Mouse (Mus musculus): ENCODE data around the gene Chst2.
A peak's percentile ranks its signal among the peaks of the same experiment; 100 is the strongest.

The Chst2 gene

DNA sequence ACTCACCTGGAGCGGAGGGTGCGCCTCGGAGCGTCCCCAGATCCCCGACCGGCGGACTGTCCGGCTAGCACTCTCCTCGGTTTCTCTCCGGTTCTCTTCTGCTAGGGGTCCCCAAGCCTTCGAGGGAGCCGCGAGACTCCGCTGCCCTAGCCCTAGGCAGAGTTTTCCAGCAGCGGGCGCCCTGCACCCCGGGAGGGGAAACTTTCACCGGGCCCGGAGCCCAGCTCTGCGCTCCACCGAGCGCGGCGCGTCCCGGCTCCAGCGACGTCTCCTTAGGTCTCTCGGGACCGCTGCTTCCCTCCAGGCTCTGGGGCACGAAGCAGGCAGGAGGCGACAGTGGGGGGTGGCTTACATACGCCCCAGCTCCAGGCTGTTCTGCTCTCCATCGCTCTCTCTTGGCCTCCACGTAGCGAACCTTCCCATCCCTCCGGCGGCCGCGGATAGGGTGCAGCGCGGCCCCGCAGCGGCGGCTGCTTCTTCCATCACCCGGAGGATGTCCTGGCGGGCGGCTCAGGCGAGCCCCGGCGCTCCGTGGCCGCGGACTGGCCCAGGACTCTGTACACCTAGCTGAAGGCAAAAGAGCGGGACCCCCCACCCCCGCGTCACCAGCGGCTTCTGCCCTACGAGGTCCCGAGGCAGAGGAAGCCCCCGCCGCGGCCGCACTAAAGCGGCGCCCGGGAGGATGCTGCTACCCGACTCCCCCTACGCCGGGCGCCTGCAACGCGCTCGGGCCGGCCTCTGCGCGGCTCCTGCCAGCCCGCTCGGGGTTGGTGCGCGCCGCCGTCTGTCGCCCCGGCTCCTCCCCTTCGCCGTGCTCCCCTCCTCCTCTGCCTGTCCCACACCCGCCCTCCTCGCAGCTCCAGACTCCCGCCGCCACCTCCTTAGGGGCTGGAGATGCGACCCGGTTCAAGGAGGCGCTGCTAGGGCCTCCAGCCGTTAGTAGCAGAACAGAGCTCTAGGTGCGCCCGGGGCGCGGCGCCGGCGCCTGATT lies at the start of gene Chst2:
Gene Chst2, minus strand, starts transcription at position 152 of the 991 bp plus-strand sequence.
- peak; percentile 84 to 91 for DNase-seq

DNA sequence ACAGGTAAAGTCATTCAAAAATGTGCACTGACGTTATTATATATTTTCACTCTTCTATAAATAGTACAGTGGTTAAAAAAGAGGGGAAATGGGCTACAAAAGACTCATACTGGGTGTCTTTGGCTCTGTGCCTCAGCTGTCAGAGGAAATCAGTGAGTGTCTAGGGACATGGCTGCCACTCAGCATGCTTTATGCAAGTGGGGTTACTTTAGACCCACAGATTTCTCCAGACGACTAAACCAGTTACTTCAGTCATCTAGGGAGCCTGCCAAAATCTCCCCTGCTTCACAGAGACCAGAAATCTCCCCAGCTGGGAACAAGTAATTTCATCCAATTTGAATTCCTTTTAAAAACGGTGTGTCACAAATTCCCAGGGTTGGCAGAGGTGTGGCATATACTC lies 45.4 kb upstream of the Chst2 start:
- peak; percentile 37 to 46 for DNase-seq

DNA sequence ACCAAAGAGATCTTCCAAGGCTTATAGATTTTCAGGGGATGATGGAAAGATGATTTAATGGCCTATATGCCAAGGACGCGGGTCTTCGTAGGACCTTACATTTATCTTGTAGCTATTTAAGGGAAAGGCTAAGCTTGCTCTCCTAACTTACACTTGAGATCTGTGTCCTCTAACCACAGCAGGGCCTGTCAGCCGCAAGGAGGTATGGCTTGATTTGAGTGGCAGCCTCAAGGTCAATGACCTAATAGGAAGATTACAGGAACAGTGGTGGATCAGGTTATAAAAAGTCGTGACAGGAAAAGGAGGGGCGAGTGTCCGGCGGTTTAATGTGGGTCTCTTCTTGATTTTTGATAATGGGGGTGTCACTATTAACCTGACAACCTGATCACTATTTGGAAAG lies 44.1 kb upstream of the Chst2 start:
- no peak for DNase-seq

DNA sequence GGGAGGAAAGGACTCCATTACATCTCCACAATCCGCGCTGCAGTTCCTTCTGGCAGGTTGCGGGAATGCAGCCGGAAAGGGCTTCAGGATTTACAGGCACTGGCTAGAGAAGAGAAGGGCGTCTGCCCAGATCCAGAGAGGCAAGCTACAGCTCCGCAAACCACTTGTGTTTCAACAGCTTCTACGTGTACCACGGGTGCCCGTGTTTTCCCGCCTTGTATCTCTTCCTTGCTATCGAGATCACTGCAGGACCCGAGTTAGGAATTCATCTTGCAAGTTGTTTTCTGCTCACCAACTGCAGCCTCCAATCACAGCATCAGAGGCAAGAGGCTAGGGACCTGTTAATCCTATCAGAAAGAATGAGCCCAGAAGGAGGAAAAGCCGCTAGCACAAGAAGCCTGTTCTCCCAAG lies 35.8 kb upstream of the Chst2 start:
- DNase-seq: peak; percentile 66 to 71

DNA sequence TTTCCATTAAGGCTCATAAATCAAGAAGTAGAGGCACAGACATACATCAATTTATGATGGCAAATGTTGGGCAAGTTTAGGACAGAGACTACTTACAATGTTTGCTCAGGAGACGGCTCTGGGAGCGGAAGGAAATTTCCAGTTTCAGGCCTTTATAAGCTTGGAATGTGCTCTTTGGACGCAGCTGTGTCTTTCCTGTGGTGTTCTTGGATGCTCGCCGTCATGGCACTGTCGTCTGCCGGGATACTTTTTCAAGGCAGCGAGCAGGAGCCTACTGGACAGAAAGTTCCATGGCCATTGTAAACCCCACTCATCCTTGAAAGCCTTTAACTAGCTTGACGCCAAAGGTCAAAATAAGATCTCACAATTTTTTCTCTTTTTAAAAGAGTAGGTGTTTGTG lies 31.4 kb upstream of the Chst2 start:
- peak; percentile 36 to 37 for DNase-seq

DNA sequence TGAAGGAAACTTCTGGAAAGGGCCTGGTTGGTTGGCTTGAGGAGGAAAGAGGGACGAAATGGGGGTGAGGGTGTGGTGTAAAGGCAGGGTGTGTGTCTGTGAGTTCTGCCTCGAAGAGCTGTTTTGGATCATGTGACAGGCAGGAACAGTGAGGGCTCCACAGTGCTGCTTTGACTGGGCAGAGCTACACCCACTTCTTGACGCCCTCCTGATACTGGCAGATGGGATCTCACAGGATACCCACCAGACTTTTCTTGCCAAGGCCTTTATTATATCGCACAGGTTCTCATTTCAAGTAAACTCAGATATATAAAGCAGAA lies 29.7 kb upstream of the Chst2 start:
- no peak for DNase-seq

DNA sequence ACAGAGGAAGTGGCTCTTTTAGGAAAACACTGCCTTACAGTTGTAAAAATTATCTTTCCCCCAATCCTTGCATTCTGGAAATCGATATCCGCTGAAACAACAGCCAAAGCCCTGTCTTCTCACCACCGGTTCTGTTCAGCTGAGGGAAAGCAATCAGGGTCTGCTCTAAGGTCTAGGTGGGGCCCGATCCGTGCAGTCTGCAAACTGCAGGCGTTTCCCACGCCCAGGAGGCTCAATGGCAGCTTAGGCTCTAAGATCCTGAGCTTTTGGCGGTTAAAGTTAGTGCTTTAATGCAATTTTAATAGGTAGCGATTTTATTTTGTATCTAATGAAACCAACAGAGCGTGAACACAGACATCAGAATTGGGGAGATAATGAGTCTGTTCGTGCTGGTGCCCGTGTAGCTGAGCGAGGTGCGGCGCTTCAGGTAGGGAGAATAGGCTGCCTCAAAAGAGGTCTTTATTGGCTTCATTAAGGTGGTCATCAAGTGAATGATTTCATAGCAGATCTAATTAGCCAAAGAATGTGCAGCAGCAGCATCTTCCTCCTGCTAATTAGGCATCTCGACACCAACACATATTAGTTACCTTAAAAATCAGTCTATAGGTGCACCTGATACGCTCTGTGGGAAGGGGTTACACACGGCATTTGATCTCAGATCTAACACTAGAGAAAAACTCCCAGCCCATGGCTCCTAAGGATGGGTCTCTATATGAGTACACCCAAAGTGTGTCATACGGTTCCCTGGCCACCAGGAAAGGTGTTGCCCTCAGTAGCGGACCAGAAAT lies 29.2 kb upstream of the Chst2 start:
- DNase-seq: no peak

DNA sequence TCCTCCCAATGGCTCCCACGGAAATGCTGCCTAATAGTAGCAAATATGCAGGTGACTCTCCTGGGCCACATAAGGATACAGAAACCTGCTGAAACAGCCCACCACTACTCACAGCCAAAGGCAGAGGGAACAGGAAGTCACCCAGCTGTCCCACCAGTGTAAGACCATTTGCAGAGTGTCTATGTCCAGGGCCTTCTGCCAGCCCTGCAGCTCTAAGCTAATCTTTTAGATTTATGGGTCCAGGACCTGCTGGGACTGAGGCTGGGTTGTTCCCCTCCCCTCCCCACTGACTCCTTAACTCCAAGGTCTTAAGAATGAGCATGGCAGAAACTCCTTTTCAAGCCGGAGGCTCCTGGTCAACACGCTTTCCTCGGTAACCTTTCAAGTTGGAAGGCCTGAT lies 21.8 kb upstream of the Chst2 start:
- peak in 1 of 2 experiments; percentile 18 for DNase-seq

DNA sequence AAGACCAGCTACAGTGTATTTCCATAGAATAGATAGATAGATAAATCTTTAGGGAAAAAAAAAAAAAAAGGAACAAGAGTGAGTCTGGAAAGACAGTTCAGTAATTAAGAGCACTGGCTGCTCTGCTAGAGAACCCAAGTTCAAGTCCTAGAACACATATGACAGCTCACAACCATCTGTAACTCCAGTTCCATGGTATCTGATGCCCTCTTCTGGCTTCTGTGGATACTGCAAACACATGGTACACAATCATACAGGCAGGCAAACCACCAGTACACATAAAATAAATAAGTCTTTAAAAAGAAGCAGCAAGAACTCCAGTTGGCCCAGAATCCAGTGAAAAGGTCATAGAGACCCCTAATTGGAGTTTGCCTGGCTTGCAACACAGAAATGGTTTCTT lies 7.4 kb upstream of the Chst2 start:
- no peak for DNase-seq

DNA sequence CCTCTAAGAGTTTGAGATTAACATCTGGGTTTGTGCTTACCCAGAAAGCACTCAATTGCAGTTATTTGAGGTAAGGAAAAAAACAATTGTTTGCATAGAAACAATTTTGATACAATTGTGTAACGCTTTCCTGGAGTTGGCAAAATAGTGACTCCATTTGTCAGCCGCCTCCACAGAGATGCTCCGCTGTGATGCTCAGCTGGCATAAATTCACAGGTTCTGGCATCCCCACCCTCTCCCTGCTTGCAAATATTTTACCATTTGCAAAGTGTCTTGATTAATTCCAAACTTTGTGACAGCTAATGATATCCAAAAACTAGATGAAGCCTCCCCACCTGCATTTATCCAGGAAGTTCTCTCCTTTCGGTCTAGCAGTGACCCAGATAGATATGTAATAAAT lies 5.5 kb upstream of the Chst2 start:
- DNase-seq: no peak

DNA sequence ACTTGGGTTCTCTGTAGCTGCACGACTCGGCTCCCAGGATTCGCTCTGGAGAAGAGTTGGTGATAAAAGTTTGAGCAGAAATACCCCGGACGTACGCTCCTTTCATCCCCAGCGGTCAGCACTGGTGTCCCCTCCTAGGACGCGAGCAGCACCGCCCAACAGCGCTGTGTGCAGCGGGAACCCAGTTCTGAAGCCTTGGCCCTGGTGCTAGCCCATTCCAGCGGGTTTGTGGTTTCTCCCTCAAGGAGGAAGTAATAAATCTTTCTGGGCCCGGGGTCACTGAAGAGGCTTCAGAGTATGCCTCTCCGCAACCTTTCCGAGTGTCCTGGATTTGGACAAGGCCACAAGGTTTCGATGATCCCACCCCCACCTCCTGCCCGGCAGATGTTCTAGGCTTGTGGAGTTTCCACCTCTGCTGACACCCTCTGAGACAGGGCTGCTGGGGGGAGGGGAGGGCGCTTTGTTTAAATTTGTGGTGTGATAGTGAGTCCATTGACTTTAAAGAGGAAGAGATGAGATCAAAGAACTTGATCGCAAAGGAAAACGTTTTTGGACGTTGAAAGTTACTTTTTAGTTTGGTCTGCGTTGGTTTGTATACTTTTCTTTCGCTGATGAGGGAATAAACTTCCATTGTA lies 1.2 kb upstream of the Chst2 start:
- peak in 1 of 2 experiments; percentile 16 for DNase-seq

DNA sequence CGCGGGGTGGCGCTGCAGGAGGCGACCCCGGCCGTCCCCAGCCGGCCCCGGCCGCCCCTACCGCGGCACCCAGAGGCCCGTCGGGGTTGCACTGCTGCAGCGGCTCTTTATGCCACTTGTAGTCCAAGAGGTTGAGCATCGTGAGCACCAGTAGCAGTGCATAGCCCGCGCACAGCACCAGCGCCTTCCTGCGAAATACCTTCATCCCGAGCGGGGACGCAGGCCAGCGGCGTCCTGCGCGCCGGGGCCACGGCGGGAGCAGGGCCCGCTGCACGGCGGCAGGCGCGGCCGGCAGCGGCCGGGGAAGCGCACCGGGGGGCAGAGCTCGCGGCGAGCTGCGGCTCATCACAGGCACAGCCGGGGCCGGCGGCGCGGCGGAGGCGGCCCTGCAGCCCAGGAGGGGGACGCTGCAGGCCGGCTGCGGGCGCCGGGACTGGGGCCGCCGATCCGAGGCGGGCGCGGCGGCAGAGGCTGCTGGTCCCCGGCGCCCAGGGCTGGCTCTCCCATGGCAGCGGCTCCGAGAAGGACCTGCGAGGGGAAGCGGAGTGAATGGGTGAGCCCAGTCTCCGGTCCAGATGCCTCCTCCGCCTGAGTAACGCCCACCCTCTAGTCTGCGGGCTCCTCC lies 464 bp downstream of the Chst2 start:
- DNase-seq: peak; percentile 39 to 45

DNA sequence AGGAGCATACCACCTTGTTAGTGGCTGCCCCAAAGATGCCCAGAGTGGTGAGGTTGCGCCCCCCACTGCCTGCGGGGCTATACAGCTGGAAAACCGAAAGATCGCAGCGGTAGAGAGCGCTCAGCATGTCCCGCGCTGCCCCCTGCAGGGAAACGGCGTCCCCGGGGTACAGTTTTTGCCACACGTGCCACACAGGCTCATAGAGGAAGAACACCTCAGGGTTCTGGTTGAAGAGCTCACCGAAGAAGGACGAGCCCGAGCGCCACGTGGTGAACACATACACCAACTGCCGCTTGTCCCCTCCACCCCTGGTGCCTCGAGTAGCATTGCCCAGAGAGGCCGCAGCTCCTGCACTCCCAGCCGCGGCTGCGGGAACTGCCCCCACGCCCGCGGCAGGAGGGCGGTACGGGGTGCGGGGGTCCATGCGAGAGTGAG lies 994 bp downstream of the Chst2 start:
- peak; percentile 67 to 71 for DNase-seq

DNA sequence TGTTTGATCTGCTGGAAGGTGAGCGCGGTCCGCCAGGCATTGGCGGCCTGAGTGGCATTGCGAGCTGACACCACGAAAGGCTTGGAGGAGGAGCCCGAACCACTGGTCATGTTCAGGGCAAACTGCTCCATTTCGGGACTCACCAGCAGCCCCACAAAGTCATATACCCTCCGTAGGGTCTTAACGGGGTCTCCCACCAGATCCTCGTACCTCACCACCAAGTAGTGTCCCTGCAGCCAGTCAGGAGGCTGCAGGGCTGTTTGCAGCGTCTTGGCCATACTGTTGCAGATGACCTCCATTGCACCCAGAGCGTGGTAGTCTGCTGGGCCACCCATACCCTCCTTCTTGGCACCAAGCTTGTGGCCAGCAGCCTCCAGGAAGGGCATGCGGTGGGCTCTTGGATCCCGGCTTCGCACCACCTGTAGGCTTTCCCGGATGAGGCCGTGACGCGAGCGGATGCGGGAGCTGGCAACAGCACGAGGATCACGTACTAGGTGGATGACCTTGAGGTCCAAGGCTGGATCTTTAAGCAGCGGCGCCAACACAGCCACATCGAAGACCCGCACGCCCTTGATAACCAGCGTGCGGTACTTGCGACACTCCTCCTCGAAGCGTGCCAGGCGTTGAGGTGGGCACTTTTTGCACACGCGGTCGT lies 1.6 kb downstream of the Chst2 start:
- DNase-seq: peak in 1 of 2 experiments; percentile 25

DNA sequence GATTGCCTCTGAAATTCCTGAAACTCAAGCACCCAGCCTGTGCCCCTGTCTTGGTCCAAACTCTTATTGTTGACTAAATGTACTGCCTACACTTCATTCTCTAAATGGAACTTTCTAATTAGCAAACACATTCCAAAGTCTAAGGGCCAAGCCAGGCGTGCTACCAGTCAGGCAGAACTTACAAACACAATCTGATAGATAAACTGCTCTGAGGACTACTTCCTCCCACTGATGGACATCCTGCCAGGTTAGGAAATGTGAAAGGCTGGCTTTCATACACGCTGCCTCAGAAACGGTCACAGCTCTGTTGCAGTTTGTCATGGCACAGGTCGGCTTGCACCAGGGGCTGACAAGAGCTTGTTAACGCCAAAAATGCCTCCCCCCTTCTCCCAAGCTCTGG lies 4.8 kb downstream of the Chst2 start:
- DNase-seq: no peak

DNA sequence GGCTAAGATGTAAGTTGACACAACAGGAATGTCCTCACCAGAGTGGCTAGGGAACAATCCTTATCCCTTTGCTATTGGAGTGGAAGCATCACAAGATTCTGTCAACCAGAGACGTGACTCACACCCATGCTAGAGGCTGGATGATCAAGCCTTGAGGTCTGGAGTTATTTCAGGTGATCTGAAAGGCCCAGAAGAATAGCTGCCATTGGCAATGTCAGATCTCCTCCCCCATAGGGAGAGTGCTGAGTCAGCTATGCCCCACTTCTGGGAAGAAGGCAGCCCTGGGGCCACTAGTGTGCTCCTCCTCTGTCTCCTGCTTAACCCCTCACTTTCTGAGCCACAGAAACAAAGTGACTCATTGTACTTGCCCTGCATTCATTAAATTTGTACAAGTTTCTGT lies 14.5 kb downstream of the Chst2 start:
- DNase-seq: no peak

DNA sequence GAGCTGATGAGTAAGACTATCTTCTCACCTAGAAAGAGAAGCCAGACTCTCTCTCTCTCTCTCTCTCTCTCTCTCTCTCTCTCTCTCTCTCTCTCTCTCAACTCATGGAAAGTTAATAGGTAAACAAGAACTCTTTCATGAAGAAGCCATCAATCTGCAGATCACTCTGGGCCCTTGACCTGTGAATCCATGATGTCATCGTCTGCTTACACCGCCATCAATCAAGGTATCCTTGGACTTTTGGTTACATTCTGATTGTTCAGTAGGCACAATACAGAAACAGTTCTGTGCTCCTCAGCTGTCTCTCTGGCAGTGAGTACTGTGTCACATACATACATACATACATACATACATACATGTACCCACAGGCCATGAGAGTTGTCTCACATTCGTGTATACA lies 16.6 kb downstream of the Chst2 start:
- DNase-seq: no peak

DNA sequence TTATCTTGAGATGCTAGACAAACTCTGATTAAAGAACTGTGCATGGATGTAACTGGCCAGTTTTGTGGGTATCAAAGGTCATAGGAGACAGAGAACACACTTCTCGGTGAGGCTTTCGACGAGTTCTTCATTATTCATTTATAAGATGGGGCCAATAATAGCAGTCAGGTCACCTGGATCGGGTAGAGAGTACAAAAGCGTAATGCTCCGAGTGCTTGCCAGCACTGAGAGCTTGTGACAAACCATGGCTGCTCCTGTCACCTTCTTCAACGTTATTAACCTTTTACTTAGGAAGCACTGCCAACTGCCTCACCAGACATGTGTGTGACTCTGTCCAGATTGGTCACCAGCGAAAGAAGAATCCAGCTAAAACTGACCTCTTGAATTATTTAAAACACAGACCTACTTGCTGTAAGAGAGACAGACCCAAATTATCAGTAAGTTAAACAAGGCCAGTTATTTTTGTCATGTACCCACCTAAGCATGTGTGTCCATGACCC lies 18.6 kb downstream of the Chst2 start:
- no peak for DNase-seq

DNA sequence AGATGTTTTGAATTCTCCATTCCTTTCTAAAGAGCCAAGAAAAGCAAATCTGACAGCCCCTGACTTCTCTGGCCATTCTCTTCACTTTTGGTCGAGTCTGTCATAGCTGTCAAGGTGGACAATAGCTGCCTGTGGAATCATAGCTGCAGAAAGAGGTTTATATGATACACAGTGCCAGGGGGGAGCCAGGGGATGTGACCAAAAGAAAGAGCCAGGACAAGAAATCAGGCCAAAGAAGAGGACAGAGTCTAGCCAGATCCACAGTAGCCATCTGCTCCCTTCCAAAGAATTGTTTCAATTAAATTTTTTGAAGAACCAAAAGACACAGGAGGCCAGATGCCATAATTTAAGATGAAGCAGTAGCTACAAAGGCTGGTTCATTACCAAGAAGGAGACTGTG lies 30.6 kb downstream of the Chst2 start:
- DNase-seq: peak; percentile 28 to 53

DNA sequence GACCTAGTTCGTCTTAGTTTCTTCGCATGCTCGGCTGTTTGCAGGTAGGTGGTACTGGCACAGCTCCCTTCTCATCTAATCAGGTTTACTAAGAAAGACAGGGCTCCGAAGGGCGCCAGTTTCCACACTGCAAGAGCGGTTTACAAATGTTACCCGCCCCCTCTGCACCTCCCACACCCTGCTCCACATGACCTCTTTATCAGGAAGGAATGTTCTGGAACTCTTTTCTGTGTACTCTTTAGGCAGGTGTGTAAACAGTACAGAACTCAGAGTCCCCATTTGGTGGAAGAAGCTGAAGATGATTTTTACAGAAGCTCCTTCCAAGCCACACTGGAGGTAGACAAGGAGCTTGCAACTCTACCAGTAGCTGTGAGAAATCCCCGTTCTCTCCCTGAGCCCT lies 31.2 kb downstream of the Chst2 start:
- DNase-seq: peak; percentile 11 to 25

DNA sequence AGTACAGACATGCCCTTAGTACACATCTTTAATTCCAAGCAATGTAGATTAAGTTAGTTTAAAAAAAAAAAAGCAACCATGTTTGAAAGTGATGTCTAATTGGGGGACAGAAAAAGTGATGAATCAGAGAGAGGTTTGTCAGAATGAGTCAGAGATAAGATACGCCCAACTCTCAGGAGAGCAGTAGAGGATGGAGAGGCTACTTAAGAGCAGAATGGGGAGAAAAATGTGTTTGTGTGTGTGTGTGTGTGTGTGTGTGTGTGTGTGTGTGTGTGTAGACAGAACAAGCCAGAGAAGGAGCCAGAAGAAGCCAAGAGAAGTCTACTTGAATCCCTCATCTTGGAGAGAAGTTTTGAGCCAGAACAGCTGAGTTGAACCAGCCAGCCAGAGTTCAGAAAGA lies 32.8 kb downstream of the Chst2 start:
- no peak for DNase-seq

DNA sequence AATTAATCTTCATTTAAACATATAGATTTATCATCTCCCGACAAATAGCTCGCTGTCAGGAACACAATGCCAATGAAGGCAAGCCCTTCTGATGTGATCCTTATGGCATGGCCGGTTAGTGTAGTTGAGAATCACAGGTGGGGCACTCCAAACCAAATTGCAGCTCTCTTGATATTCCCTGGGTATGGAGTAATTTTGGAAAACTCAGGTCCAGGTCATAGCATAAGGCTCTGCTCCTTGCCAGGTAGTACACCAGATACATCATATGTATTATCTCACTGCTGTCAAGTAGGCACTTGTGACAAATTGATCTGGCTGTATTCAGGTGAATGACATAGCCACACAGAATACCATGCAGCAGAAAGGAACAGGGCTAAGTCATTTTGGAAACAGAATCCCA lies 40.6 kb downstream of the Chst2 start:
- DNase-seq: no peak
